Comparison of ENCODE assay signal across 7 mouse cellular contexts in genomic region chr2:152847815-152848302, GRCm38 (mm10). TPM values are rescaled to one million over a fixed set of nuclear protein-coding genes. Genes with fewer than 3 reads are reported as not detected.
DNase-seq lines count a peak whose midpoint lies in the region; ATAC-seq and TF ChIP-seq lines count a peak whose summit lies in the region.

Gene Tpx2, plus strand, starts transcription at chr2:152847964.

- peak; percentile 47 for TF ChIP-seq CTCF in intestine, postnatal 0 days (IDR thresholded peaks at IDR 0.05; ENCODE audit: low read depth)
- 0 out of 2 replicates have a peak, but pooled peaks have one; percentile 14 for TF ChIP-seq CTCF in small intestine, adult 2 months (IDR thresholded peaks at IDR 0.05; ENCODE audit: extremely low read depth, insufficient read length, insufficient replicate concordance, low read depth, low read length)

- peak; percentile 96 for DNase-seq in adrenal gland, postnatal 10 days
- DNase-seq in embryonic facial prominence, embryonic 10.5 days (ENCODE audit: low spot score) = peak; percentile 98
- peak; percentile 95 for DNase-seq in gonadal fat pad, adult 2 months (ENCODE audit: low read depth)
- peak; percentile 98 for DNase-seq in left cerebral cortex, postnatal 4 days

- TF ChIP-seq POLR2A in small intestine, adult 2 months (IDR thresholded peaks at IDR 0.05; ENCODE audit: low read depth, low read length) = no peak

- intact Hi-C loops in left cerebral cortex, postnatal 4 days (cut with DNase I) = no loop called here

- under 1% methylated on average over 34 of the region's 34 CpGs for WGBS in embryonic facial prominence, embryonic 10.5 days
- WGBS in intestine, postnatal 0 days = under 1% methylated on average over 34 of the region's 34 CpGs
- under 1% methylated on average over 34 of the region's 34 CpGs for WGBS in midbrain, embryonic 12.5 days
- WGBS in small intestine, adult 2 months = under 1% methylated on average over 34 of the region's 34 CpGs

- peak within 1 kb of the TSS; percentile 35 for H3K9ac ChIP-seq in intestine, postnatal 0 days (ENCODE audit: low read depth, low read length)
- peak within 1 kb of the TSS; percentile 60 for H3K9ac ChIP-seq in midbrain, embryonic 12.5 days (replicated peaks)

- H3K9me3 ChIP-seq in embryonic facial prominence, embryonic 10.5 days = no peaks in the 10 kb centered on the region
- H3K9me3 ChIP-seq in intestine, postnatal 0 days (ENCODE audit: control insufficient read depth) = no peaks in the 10 kb centered on the region
- H3K9me3 ChIP-seq in midbrain, embryonic 12.5 days = no peaks in the 10 kb centered on the region

- H3K27me3 ChIP-seq in embryonic facial prominence, embryonic 10.5 days (replicated peaks; ENCODE audit: low read depth, poor library complexity, severe bottlenecking) = no peaks in the 10 kb centered on the region
- no peaks in the 10 kb centered on the region for H3K27me3 ChIP-seq in intestine, postnatal 0 days (replicated peaks; ENCODE audit: control insufficient read depth, insufficient read depth, low read length)
- H3K27me3 ChIP-seq in midbrain, embryonic 12.5 days = no peaks in the 10 kb centered on the region
- no peaks in the 10 kb centered on the region for H3K27me3 ChIP-seq in small intestine, adult 2 months (ENCODE audit: control insufficient read depth, insufficient read depth, low read length)

- peaks cover 38% of the 10 kb centered on the region for H3K36me3 ChIP-seq in embryonic facial prominence, embryonic 10.5 days (replicated peaks)
- H3K36me3 ChIP-seq in intestine, postnatal 0 days (ENCODE audit: control insufficient read depth, insufficient read depth) = no peaks in the 10 kb centered on the region
- H3K36me3 ChIP-seq in midbrain, embryonic 12.5 days = peaks cover 8% of the 10 kb centered on the region
- H3K36me3 ChIP-seq in small intestine, adult 2 months (ENCODE audit: control insufficient read depth, insufficient read depth, low read length) = no peaks in the 10 kb centered on the region

- ATAC-seq in intestine, postnatal 0 days = peak; percentile 99
- peak; percentile 97 for ATAC-seq in midbrain, embryonic 12.5 days (ENCODE audit: low FRiP score, low read depth)

- H3K27ac ChIP-seq in embryonic facial prominence, embryonic 10.5 days (replicated peaks) = peak within 1 kb of the TSS; percentile 94
- no peak within 1 kb of the TSS for H3K27ac ChIP-seq in intestine, postnatal 0 days (ENCODE audit: low read depth, low read length)
- peak within 1 kb of the TSS; percentile 67 for H3K27ac ChIP-seq in midbrain, embryonic 12.5 days (replicated peaks)
- 0 out of 2 replicates have a peak within 1 kb of the TSS, but pooled peaks have one; percentile 4 for H3K27ac ChIP-seq in small intestine, adult 2 months (ENCODE audit: insufficient read depth, low read depth, low read length)

- H3K4me2 ChIP-seq in intestine, postnatal 0 days (replicated peaks; ENCODE audit: low read depth) = peak within 1 kb of the TSS; percentile 69
- H3K4me2 ChIP-seq in midbrain, embryonic 12.5 days (replicated peaks) = peak within 1 kb of the TSS; percentile 77

- H3K4me3 ChIP-seq in embryonic facial prominence, embryonic 10.5 days = peak within 1 kb of the TSS; percentile 78
- peak within 1 kb of the TSS; percentile 73 for H3K4me3 ChIP-seq in intestine, postnatal 0 days (ENCODE audit: low read depth, low read length)
- H3K4me3 ChIP-seq in midbrain, embryonic 12.5 days = peak within 1 kb of the TSS; percentile 88
- peak within 1 kb of the TSS; percentile 82 for H3K4me3 ChIP-seq in small intestine, adult 2 months (ENCODE audit: low read depth, low read length)

- H3K4me1 ChIP-seq in embryonic facial prominence, embryonic 10.5 days = peaks cover 23% of the 10 kb centered on the region
- no peaks in the 10 kb centered on the region for H3K4me1 ChIP-seq in intestine, postnatal 0 days (replicated peaks; ENCODE audit: control insufficient read depth, insufficient read depth, low read length)
- peaks cover 25% of the 10 kb centered on the region for H3K4me1 ChIP-seq in midbrain, embryonic 12.5 days
- no peaks in the 10 kb centered on the region for H3K4me1 ChIP-seq in small intestine, adult 2 months (ENCODE audit: control insufficient read depth, insufficient read depth, insufficient read length, low read length)

RNA-seq across cellular contexts. Expression of gene Tpx2, which starts in this region (rescaled TPM):
- total RNA-seq in adrenal gland, postnatal 10 days (2021) = 10 to 100 TPM; 18.4 to 21.4 TPM
- 144 and 151 TPM in 2 replicates for polyA plus RNA-seq in embryonic facial prominence, embryonic 10.5 days (2016; fragmentation: Nextera tagmentation; extraction: Ambion mirVana)
- polyA plus RNA-seq in gonadal fat pad, adult 2 months (2012; rRNA removed) = 0.80 and 0.90 TPM in 2 replicates
- polyA plus RNA-seq in intestine, postnatal 0 days (2015; fragmentation: Nextera tagmentation; extraction: Ambion mirVana) = 15.3 and 16.1 TPM in 2 replicates
- total RNA-seq in left cerebral cortex, postnatal 4 days (2021) = 10 to 100 TPM in 1 of 2 experiments, 1 to 10 TPM in 1; 9.8 to 11.0 TPM
- polyA plus RNA-seq in midbrain, embryonic 12.5 days (2016; fragmentation: Nextera tagmentation; extraction: Ambion mirVana) = 109 and 113 TPM in 2 replicates
- polyA plus RNA-seq in small intestine, adult 2 months (2012; rRNA removed) = 0.52 and 1.3 TPM in 2 replicates

Comparison
In these comparisons a context has a peak if more than half of its experiments do, and no peak if none do; other contexts are left out.
1. Peak in DNase-seq in gonadal fat pad, adult 2 months; RNA of the gene not detected or under 1 TPM.